Mouse (Mus musculus) midbrain, embryonic 13.5 days (tissue): ENCODE measurements around the gene Cdkn3. TPM values are rescaled to one million over a fixed set of nuclear protein-coding genes. Genes with fewer than 3 reads are reported as not detected.
"Not testable (repeated sequence)": the region's sequence is repeated elsewhere in the genome, so short reads cannot be mapped to it uniquely, and the experiment has no call there.

Experiments
- ATAC-seq: fragments of 200-750 bp; cut with Nextera tagmentation; 2 replicates; pipeline ENCODE4 v1.8.0; 2017; ENCODE audit warnings: mild to moderate bottlenecking, moderate TSS enrichment, moderate library complexity
- H3K27ac ChIP-seq: fragments of 300-500 bp; sonication (generic); 2 replicates; pipeline ENCODE4 v1.5.1; 2015; ENCODE audit warnings: inconsistent platforms, mild to moderate bottlenecking, moderate library complexity
- H3K27me3 ChIP-seq: fragments of 300-500 bp; sonication (generic); 2 replicates; pipeline ENCODE4 v1.6.1; 2015; ENCODE audit warnings: mild to moderate bottlenecking, inconsistent platforms
- H3K36me3 ChIP-seq: fragments of 300-500 bp; sonication (generic); 2 replicates; pipeline ENCODE4 v1.6.1; 2015; ENCODE audit warnings: mild to moderate bottlenecking, inconsistent platforms
- H3K4me1 ChIP-seq: fragments of 300-500 bp; sonication (generic); replicated peaks from 2 replicates; pipeline ENCODE4 v1.6.1; 2015; ENCODE audit warnings: inconsistent platforms
- H3K4me2 ChIP-seq: fragments of 300-500 bp; sonication (generic); replicated peaks from 2 replicates; pipeline ENCODE4 v1.6.1; 2015; ENCODE audit warnings: moderate library complexity, mild to moderate bottlenecking, inconsistent platforms
- H3K4me3 ChIP-seq: fragments of 300-500 bp; sonication (generic); replicated peaks from 2 replicates; pipeline ENCODE4 v1.5.1; 2015; ENCODE audit warnings: mild to moderate bottlenecking, inconsistent platforms
- H3K9ac ChIP-seq: fragments of 300-500 bp; sonication (generic); replicated peaks from 2 replicates; pipeline ENCODE4 v1.6.1; 2015; ENCODE audit warnings: mild to moderate bottlenecking, inconsistent platforms
- H3K9me3 ChIP-seq: fragments of 300-500 bp; sonication (generic); 2 replicates; pipeline ENCODE4 v1.6.1; 2016; ENCODE audit warnings: mild to moderate bottlenecking, inconsistent platforms
- WGBS: fragments of 180-500 bp; shearing (Covaris S2); methylation state at CpG from one replicate; pipeline ENCODE4 v1.1.7; 2015; 5-methylcytosine and 5-hydroxymethylcytosine counted together
- polyA plus RNA-seq: library from polyadenylated mRNA; unstranded; fragments of >200 nt; fragmentation: Nextera tagmentation; extraction: Ambion mirVana; gene quantifications from 2 replicates; pipeline ENCODE4 v1.2.1, GENCODE M21; 2015

Cdkn3 gene
- polyA plus RNA-seq, 1 experiment from 2014 or later = 20.8 TPM

DNA sequence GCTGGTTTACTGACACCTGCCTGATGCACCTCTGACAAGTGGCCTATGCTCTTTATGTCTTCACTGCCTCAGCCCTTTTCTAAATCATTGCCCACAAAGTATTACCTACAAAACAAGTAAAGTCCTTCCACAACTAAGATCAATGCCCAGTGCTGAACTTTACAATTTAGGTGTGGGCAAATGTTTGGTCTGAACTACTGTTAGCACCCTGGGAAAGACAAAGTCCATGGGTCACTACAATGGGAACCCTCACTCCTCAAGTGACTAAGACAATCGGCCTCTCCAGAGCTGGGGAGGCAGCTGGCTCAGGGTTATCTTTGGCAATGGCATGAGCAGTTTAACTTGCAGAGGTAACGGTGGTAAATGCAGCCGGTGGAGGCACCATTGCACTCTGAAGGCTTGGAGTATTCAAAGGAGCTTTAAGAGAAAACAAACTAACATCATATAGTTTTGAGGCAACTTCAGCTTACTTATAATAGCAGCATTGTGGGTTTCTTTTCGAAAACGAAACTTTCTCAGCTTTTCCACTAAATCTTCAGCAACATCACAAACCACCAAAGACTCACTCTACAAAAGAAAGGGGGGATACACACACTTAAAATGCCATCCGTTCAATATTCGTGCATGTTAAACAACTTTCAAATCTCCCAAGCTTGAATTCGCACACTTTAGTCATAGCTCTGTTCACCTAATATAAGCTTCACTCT lies 56.7 kb downstream of the Cdkn3 start:
- Histone ChIP-seq H3K36me3 (peaks cover 38% of the 10 kb centered on the region), H3K27ac (no peak overlapping the region), H3K9me3 (no peaks in the 10 kb centered on the region), H3K4me2 (no peak overlapping the region), H3K4me1 (peaks cover 21% of the 10 kb centered on the region), H3K27me3 (no peaks in the 10 kb centered on the region), H3K4me3 (no peak overlapping the region), H3K9ac (no peak overlapping the region)
- ATAC-seq = no peak
- 94% methylated on average over 8 of the region's 8 CpGs for WGBS

DNA sequence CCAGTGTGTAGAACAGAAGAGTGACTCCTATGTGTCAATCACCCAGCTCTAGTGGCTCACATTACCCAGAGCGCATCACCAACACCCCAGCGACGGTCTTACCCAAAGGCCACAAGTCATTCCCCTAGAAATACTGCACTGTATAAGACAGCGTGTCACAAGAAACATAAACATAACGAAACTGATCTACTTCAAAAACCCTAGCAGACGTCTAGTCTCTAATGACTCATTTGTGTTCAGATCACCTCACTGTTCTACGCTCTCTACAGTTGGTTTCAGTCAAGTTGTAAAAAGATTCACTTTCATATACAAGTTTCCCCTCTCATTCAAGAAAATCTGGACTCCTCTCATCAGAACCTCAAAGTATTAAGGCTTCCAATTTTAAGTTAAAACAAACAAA lies 58.4 kb downstream of the Cdkn3 start:
- Histone ChIP-seq H3K4me3 (no peak overlapping the region), H3K9me3 (no peaks in the 10 kb centered on the region), H3K4me1 (peaks cover 24% of the 10 kb centered on the region), H3K36me3 (peaks cover 25% of the 10 kb centered on the region), H3K27me3 (peaks cover 6% of the 10 kb centered on the region), H3K27ac (no peak overlapping the region), H3K4me2 (no peak overlapping the region), H3K9ac (no peak overlapping the region)
- no peak for ATAC-seq
- WGBS = 96% methylated on average over 7 of the region's 7 CpGs

DNA sequence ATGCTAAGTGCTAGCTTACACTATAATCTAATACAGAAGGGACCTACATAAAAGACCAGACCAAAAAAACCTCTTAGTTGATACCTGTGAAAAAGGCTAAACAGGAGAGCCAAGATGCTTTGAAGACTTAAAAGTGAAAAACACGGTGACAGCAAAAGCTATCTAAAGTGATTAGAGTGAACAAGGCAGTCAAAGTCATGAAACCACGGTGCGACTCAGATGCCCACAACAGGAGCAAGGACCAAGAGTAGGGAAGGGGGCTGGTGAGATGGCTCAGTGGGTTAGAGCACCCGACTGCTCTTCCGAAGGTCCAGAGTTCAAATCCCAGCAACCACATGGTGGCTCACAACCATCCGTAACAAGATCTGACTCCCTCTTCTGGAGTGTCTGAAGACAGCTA lies 59.6 kb downstream of the Cdkn3 start:
- not testable (repeated sequence) for H3K27ac ChIP-seq, H3K9me3 ChIP-seq, H3K4me3 ChIP-seq, H3K27me3 ChIP-seq, ATAC-seq, H3K4me2 ChIP-seq, H3K9ac ChIP-seq
- 93% methylated on average over 6 of the region's 6 CpGs for WGBS
- Histone ChIP-seq H3K4me1 (peaks cover 24% of the 10 kb centered on the region), H3K36me3 (peaks cover 21% of the 10 kb centered on the region; the same call in 1 of the 2 replicates)

Other genes with a start within 250 kb of the Cdkn3 start
- gene Cnih1, start 27.9 kb downstream of the Cdkn3 start, polyA plus RNA-seq = 180 and 187 TPM in 2 replicates
- 101 and 110 TPM in 2 replicates for gene Gmfb, start 61.7 kb downstream of the Cdkn3 start, polyA plus RNA-seq
- gene Cgrrf1, start 71.6 kb downstream of the Cdkn3 start, polyA plus RNA-seq = 22.6 and 25.4 TPM in 2 replicates
- 3.3 and 4.3 TPM in 2 replicates for gene Samd4, start 122.3 kb downstream of the Cdkn3 start, polyA plus RNA-seq